Mouse (Mus musculus) megakaryocyte progenitor cell, adult 5-6 weeks (primary cell): ENCODE results near the gene Dnajc3. TPM values are rescaled to one million over a fixed set of nuclear protein-coding genes. Genes with fewer than 3 reads are reported as not detected.

Experiments used
- ATAC-seq: replicated peaks from 2 replicates; pipeline ENCODE4 v1.8.0; 2016; ENCODE audit warnings: mild to moderate bottlenecking, moderate TSS enrichment, inconsistent platforms; ENCODE audit not compliant: poor library complexity
- total RNA-seq, 2 experiments: library from RNA; stranded (forward) in 1 of 2; stranded (reverse) in 1 of 2; fragments of 157-497, 149-512 nt in 1 of 2; fragments of 200-1000 nt in 1 of 2; gene quantifications; 2 replicates each; pipeline versions ENCODE4 v1.2.3 to v1.2.4; 2015 to 2017

Dnajc3 gene
- total RNA-seq, 2 experiments from 2014 or later, result 69.2 to 116 TPM

DNA sequence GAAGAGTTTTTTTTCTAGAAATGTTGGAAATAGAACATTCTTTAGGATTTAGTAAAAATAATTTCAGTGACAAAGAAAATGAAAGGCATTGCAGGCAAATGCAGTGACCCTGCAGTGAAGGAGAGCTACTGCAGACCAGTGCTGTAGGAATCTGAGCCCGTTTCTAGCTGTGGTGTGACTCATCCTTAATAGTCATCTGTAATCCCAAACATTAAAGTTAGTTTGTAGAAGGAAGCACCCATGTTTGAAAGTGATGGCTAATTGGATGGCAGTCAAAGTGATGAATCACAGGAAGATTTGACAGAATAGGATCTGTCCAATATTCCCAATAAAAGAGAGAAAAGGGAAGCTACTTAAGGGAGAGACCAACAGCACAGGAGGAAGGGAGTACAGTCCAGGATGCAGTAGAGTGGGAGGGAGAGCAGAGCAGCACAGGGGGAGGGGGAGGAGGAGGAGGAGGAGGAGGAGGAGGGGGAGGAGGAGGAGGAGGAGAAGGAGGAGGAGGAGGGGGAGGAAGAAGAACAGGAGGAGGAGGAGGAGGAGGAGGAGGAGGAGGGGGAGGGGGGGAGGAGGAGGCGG, 90.0 kb downstream of the Dnajc3 start:
- no peak for ATAC-seq

Other genes with a start within 250 kb of the Dnajc3 start
- 38.3 and 41.5 TPM in 2 replicates for gene Abcc4, start 231.8 kb upstream of the Dnajc3 start, total RNA-seq (2015)
- 33.7 and 37.0 TPM in 2 replicates for gene Abcc4, start 231.8 kb upstream of the Dnajc3 start, total RNA-seq (2017)
- 0.10 TPM in 1 of 2 replicates, not detected in the other for gene Cldn10, start 150.1 kb upstream of the Dnajc3 start, total RNA-seq (2015)
- gene Cldn10, start 150.1 kb upstream of the Dnajc3 start, total RNA-seq (2017), result 0.14 TPM in 1 of 2 replicates, not detected in the other
- gene Dzip1, start 12.5 kb upstream of the Dnajc3 start, total RNA-seq (2015), result 0.46 and 0.49 TPM in 2 replicates
- gene Dzip1, start 12.5 kb upstream of the Dnajc3 start, total RNA-seq (2017), result 0.03 and 0.92 TPM in 2 replicates
- 3.3 and 5.5 TPM in 2 replicates for gene Uggt2, start 161.5 kb downstream of the Dnajc3 start, total RNA-seq (2015)
- 1.5 and 5.8 TPM in 2 replicates for gene Uggt2, start 161.5 kb downstream of the Dnajc3 start, total RNA-seq (2017)
- not detected in 2 replicates for gene Hs6st3, start 200.4 kb downstream of the Dnajc3 start, total RNA-seq (2015)
- not detected in 2 replicates for gene Hs6st3, start 200.4 kb downstream of the Dnajc3 start, total RNA-seq (2017)